Mouse (Mus musculus): Measurements from ENCODE around the gene Teddm1a.
A peak's percentile ranks its signal among the peaks of the same experiment; 100 is the strongest.
"Not testable (repeated sequence)": the region's sequence is repeated elsewhere in the genome, so short reads cannot be mapped to it uniquely, and the experiment has no call there.

The Teddm1a gene

DNA sequence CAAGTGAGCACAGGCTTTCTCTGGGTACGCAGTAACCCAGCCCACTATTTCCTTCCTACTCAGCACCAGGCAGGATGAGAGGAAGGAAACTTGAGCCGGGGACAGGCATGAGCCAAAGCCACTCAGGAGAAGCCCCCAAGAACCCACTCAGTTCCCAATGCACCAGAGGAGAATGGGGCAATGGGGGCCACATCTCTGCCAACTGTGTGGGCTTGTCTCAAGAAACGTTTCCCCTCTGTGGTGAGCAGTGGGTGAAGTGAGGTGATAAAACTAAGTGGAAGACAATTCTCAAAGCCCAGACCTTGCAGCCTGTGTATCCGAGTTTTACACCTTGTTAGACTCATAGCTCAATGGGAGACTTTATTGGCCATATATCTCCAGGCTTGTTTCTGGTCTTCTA is at the start of gene Teddm1a:
Gene Teddm1a (plus strand): TSS at position 301 of the 400 bp plus-strand sequence.
- no peak for DNase-seq

GRCm38 (mm10) chr1:153842121-153842740 is 49.3 kb upstream of the Teddm1a start:
- DNase-seq: no peak

GRCm38 (mm10) chr1:153844042-153844441 is 47.5 kb upstream of the Teddm1a start, which contains the start of gene Rgsl1:
Gene Rgsl1 (minus strand): TSS chr1:153844142.
- no peak for DNase-seq

- no peak for DNase-seq
These were observed 45.1 kb upstream of the Teddm1a start for GRCm38 (mm10) chr1:153846420-153846819.

DNA sequence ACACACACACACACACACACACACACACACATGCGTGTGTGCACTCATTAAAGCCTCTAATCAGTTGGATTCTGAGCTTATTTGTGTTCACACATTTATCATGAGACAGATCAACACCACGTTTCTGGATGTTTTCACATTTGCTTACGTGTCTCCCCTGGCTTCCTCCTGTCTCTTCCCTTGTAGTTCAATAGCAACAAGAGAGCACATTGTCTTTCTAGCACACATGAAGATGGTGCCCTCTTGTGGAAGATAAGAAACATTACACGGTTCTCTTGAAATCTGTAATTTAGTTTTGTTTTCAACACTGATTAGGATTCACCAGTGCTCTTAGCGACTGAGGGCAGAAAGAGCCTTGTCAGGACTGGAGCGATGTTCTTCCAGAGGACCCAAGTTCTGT is 44.7 kb upstream of the Teddm1a start:
- peak; percentile 72 for DNase-seq

DNA sequence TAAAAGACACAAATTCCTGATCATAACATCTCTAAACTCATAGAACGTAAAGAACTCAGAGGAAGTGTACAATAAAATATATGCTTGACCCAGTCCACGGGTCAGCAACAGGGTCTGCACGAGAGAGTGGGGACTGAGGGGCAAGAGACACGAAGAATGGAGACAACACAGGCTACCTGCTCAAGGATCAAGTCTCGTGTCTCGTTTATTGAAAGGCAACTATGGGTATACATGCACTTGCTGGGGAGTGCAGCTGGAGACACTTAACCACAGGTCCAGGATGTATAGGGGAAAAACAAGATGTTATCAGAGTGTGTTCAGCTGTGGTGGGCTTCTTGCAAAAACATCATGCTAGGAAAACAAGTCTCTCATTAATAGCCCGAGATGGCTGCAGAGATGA is 38.8 kb upstream of the Teddm1a start:
- not testable (repeated sequence) for DNase-seq

GRCm38 (mm10) chr1:153855946-153856345 is 35.6 kb upstream of the Teddm1a start:
- no peak for DNase-seq

DNA sequence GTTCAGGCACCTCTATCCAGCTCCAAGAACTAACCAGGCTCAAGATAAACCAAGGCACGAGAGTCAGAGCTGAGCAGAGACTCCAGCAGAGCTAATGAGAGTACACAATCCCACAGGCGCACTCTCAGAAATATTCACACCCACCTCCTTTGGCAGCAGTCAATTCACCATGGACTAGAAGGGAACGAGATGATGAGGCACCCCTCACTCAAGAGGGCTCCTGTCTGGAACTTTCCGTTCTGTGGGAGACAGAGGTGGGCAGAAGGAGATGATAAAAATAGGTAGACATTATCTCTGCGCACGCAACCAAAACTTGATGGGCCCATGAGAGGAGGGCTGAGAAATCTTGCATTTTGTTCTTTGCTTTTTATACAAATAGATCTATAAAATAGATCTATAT is 17.5 kb upstream of the Teddm1a start, which contains the start of gene Teddm1b:
Gene Teddm1b (plus strand): TSS at position 301 of the 400 bp plus-strand sequence.
- no peak for DNase-seq

- not testable (repeated sequence) for DNase-seq
These were observed 11.2 kb upstream of the Teddm1a start for GRCm38 (mm10) chr1:153880391-153880790.

GRCm38 (mm10) chr1:153886024-153886633 is 5.4 kb upstream of the Teddm1a start:
- peak; percentile 8 for DNase-seq

DNA sequence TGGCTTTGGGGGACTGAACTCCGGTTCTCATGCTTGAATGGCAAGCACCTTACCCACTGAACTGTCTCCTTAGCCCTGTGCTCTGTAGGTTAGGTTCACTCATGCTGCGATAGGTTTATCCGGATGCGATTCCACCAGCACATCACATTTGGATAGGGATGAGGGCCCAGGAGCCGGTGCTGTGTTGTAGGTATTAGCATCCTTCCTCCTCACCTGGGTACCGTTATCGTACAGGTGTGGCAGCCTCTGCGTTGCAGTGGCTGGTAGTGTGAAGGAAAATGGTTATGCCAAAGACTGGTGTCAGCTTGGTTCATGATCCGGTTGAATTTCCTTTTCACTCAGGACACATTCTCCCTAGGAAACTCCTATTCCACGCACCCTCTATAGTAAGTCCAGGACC is 1.4 kb upstream of the Teddm1a start:
- DNase-seq: no peak

GRCm38 (mm10) chr1:153893746-153894145 is 2.2 kb downstream of the Teddm1a start:
- no peak for DNase-seq

DNA sequence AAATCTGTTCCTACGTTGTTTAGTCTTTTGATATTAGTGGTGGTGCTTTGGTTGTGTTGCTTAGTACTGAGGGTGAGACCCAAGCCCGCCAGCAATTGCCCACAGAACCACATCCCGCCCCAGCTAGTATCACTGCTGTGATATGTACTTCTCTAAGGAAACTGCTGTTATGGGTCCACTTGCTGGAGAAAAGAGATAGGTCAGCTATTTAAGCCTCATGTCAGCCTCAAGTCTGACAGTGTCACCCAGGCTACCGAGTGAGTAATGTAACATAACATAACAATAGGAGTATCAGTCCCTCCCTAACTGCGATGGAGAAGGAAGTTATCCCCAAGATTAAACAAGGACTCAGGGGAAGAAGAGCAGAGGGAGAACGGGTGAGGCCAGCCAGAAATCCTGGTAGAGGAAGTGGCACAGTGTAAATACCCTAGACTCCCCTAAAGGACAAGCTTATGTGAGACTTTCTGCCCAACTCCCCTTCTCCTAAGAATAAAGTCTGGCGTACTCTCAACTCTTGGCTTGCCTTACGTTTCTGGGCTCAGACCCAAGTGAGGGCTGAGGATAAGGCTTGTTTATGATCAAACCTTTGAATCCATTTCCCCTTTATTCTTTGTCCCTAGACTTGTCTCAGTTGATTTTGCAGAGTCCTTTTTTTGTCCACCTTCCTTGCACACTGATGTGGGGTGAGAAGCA is 2.8 kb downstream of the Teddm1a start:
- DNase-seq: no peak

- peak; percentile 81 for DNase-seq
These were observed 3.4 kb downstream of the Teddm1a start for GRCm38 (mm10) chr1:153894979-153895378.

- DNase-seq: no peak
These were observed 5.7 kb downstream of the Teddm1a start for GRCm38 (mm10) chr1:153897196-153897595.

GRCm38 (mm10) chr1:153898989-153899730 is 7.6 kb downstream of the Teddm1a start:
- no peak for DNase-seq

- peak; percentile 98 for DNase-seq
These were observed 8.3 kb downstream of the Teddm1a start, which contains the start of the genes Glul and Teddm2 for GRCm38 (mm10) chr1:153899731-153900380. Gene Glul (plus strand): TSS chr1:153899944. Gene Teddm2 (minus strand): TSS chr1:153900228.

DNA sequence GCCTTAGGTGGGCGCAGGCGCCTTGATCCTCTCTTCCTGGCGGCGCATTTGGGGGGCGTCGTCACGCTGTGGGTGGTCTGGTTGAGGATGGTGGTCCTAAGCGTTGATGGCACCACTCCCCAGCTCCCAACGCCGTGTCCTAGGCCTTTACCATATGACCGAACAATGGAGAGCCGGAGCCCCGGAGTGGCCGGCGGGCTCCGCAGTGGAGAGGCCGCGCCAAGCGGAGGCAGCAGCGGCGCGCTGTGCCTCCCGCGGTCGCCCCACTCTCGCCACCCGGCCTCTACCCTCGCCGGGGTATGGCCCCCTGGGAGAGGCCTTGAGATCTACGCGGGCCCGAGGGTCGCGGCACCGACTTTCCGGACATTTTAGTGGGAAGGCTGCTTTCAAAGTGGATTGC is 8.8 kb downstream of the Teddm1a start:
- no peak for DNase-seq

DNA sequence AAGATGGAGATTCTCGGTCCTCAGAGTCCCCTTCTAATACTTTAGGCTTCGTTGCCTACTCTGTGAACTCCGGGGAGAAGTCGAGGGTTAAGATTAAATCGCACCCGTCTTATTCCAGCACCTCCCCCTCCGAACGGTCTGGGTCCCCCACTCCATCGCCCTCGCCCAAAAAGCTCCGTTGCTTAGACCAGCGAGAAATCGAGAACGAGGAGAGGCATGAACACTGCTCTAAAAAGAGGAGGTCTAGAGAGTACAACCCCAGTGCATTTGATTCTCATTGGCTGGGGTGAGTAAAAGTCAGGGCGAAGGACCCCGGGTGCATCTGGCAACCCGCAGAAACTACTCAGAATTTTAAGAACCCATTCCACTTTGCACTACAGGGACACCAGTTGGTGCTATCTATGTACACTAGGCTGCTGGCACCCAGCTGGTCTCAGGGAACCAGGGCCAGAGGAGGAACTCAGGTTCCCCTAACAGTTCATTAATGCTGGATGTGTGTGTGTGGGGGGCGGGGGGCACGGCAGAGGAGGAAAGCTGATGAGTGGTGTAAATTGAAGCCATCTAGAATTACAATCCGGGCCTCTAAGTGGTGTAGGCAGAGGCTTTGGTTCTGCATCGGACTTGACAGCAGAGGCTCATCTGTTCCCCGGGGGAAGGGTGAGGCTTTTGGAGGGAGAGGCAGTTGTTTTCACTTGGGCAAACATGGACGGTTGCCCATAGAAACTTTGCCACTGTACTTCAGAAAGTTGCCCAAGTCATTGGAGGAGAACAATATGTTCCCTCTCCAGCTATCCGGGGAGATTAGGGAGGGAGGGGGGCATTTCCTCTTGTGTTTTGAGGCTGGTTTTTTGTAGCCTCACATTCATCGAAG is 9.6 kb downstream of the Teddm1a start:
- peak; percentile 59 for DNase-seq

DNA sequence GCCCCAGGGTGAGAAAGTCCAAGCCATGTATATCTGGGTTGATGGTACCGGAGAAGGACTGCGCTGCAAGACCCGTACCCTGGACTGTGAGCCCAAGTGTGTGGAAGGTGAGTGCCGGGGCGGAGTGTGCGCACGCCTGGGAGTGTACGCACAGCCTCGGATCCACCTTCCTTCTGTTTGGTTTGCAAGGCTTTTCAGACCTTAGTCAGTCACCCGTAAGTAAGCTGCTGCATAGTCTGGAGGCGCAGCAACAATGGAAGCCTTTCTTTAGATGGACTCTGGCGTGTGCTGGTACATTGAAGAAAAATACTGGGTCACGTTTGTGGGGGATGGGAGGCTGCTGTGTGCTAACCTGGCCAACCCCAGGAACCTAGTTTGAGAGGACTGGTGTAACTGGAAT is 11.5 kb downstream of the Teddm1a start:
- peak; percentile 54 for DNase-seq

- DNase-seq: no peak
These were observed 12.7 kb downstream of the Teddm1a start for GRCm38 (mm10) chr1:153904236-153904635.

GRCm38 (mm10) chr1:153905884-153906283 is 14.3 kb downstream of the Teddm1a start:
- no peak for DNase-seq
